Mouse (Mus musculus): ENCODE measurements around the gene Kank4. TPM values are rescaled to one million over a fixed set of nuclear protein-coding genes. Genes with fewer than 3 reads are reported as not detected.

The Kank4 gene
- polyA plus RNA-seq, 1 experiment from 2014 or later: 0.89 TPM

GRCm38 (mm10) chr4:98790721-98791120 is 26.6 kb downstream of the Kank4 start:
- H3K9me3 ChIP-seq: no peaks in the 10 kb centered on the region
- 19% methylated on average over 1 of the region's 1 CpGs for WGBS
- H3K36me3 ChIP-seq: no peaks in the 10 kb centered on the region
- no peak overlapping the region for H3K4me3 ChIP-seq
- no peaks in the 10 kb centered on the region; the same call in 1 of the 2 replicates for H3K27me3 ChIP-seq
- no peak overlapping the region for H3K4me2 ChIP-seq (replicated peaks)
- no peak for ATAC-seq (ENCODE audit: low FRiP score, low read depth)
- H3K9ac ChIP-seq (replicated peaks): no peak overlapping the region
- H3K27ac ChIP-seq (replicated peaks): no peak overlapping the region
- peaks cover 18% of the 10 kb centered on the region for H3K4me1 ChIP-seq

GRCm38 (mm10) chr4:98789861-98790311 is 27.5 kb downstream of the Kank4 start:
- Histone ChIP-seq H3K36me3 (no peaks in the 10 kb centered on the region), H3K4me1 (peaks cover 18% of the 10 kb centered on the region), H3K9ac (replicated peaks) (peak overlapping the region; percentile 43), H3K4me3 (peak overlapping the region; percentile 35), H3K27ac (replicated peaks) (no peak overlapping the region), H3K27me3 (no peaks in the 10 kb centered on the region; the same call in 1 of the 2 replicates), H3K4me2 (replicated peaks) (peak overlapping the region; percentile 50), H3K9me3 (no peaks in the 10 kb centered on the region)
- ATAC-seq (ENCODE audit: low FRiP score, low read depth): peak; percentile 45
- 8% methylated on average over 10 of the region's 10 CpGs for WGBS

GRCm38 (mm10) chr4:98789133-98789765 is 28.1 kb downstream of the Kank4 start:
- Histone ChIP-seq H3K36me3 (no peaks in the 10 kb centered on the region), H3K27me3 (no peaks in the 10 kb centered on the region; the same call in 1 of the 2 replicates), H3K4me2 (replicated peaks) (peak overlapping the region; percentile 50), H3K4me1 (peaks cover 18% of the 10 kb centered on the region), H3K9me3 (no peaks in the 10 kb centered on the region), H3K27ac (replicated peaks) (no peak overlapping the region), H3K9ac (replicated peaks) (no peak overlapping the region), H3K4me3 (peak overlapping the region; percentile 35)
- ATAC-seq (ENCODE audit: low FRiP score, low read depth): peak; percentile 35; the same call in 1 of the 2 replicates
- WGBS: 72% methylated on average over 7 of the region's 7 CpGs

GRCm38 (mm10) chr4:98786281-98786680 is 31.1 kb downstream of the Kank4 start:
- H3K4me3 ChIP-seq: no peak overlapping the region
- ATAC-seq (ENCODE audit: low FRiP score, low read depth): no peak
- H3K4me2 ChIP-seq (replicated peaks): no peak overlapping the region
- peaks cover 18% of the 10 kb centered on the region for H3K4me1 ChIP-seq
- no peak overlapping the region for H3K27ac ChIP-seq (replicated peaks)
- no peaks in the 10 kb centered on the region; the same call in 1 of the 2 replicates for H3K27me3 ChIP-seq
- H3K36me3 ChIP-seq: no peaks in the 10 kb centered on the region
- WGBS: 15% methylated on average over 3 of the region's 3 CpGs
- H3K9ac ChIP-seq (replicated peaks): no peak overlapping the region
- no peaks in the 10 kb centered on the region for H3K9me3 ChIP-seq

GRCm38 (mm10) chr4:98785851-98786250 is 31.5 kb downstream of the Kank4 start:
- no peak for ATAC-seq (ENCODE audit: low FRiP score, low read depth)
- WGBS: 42% methylated on average over 8 of the region's 8 CpGs

GRCm38 (mm10) chr4:98778219-98778618 is 39.1 kb downstream of the Kank4 start:
- no peaks in the 10 kb centered on the region for H3K9me3 ChIP-seq
- no peak overlapping the region; the same call in 1 of the 2 replicates for H3K4me3 ChIP-seq
- H3K9ac ChIP-seq (replicated peaks): no peak overlapping the region
- H3K27ac ChIP-seq (replicated peaks): no peak overlapping the region
- no peaks in the 10 kb centered on the region for H3K36me3 ChIP-seq
- peaks cover 6% of the 10 kb centered on the region; the same call in 1 of the 2 replicates for H3K4me1 ChIP-seq
- WGBS: 15% methylated on average over 16 of the region's 16 CpGs
- peaks cover 18% of the 10 kb centered on the region for H3K27me3 ChIP-seq
- peak overlapping the region; percentile 32 for H3K4me2 ChIP-seq (replicated peaks)
- ATAC-seq (ENCODE audit: low FRiP score, low read depth): no peak

More at GRCm38 (mm10) chr4:98785851-98786250, 31.5 kb downstream of the Kank4 start:
- Histone ChIP-seq H3K9me3 (no peaks in the 10 kb centered on the region), H3K4me3 (no peak overlapping the region), H3K27me3 (no peaks in the 10 kb centered on the region), H3K4me2 (replicated peaks) (no peak overlapping the region), H3K36me3 (no peaks in the 10 kb centered on the region), H3K9ac (replicated peaks) (no peak overlapping the region), H3K4me1 (peaks cover 18% of the 10 kb centered on the region), H3K27ac (replicated peaks) (no peak overlapping the region)

GRCm38 (mm10) chr4:98777464-98777863 is 39.9 kb downstream of the Kank4 start:
- Histone ChIP-seq H3K27ac (replicated peaks) (no peak overlapping the region), H3K9me3 (no peaks in the 10 kb centered on the region), H3K9ac (replicated peaks) (no peak overlapping the region), H3K27me3 (peaks cover 18% of the 10 kb centered on the region), H3K4me3 (no peak overlapping the region), H3K36me3 (no peaks in the 10 kb centered on the region), H3K4me2 (replicated peaks) (no peak overlapping the region), H3K4me1 (peaks cover 6% of the 10 kb centered on the region; the same call in 1 of the 2 replicates)
- WGBS: 91% methylated on average over 6 of the region's 6 CpGs
- ATAC-seq (ENCODE audit: low FRiP score, low read depth): no peak

- Histone ChIP-seq H3K4me1 (peaks cover 6% of the 10 kb centered on the region; the same call in 1 of the 2 replicates), H3K9ac (replicated peaks) (no peak overlapping the region), H3K36me3 (no peaks in the 10 kb centered on the region), H3K4me2 (replicated peaks) (no peak overlapping the region), H3K4me3 (no peak overlapping the region), H3K9me3 (no peaks in the 10 kb centered on the region), H3K27ac (replicated peaks) (no peak overlapping the region), H3K27me3 (peaks cover 18% of the 10 kb centered on the region)
- WGBS: 80% methylated on average over 10 of the region's 10 CpGs
- no peak for ATAC-seq (ENCODE audit: low FRiP score, low read depth)
These were observed 40.5 kb downstream of the Kank4 start for GRCm38 (mm10) chr4:98776721-98777427.

- 90% methylated on average over 5 of the region's 5 CpGs for WGBS
- Histone ChIP-seq H3K9me3 (no peaks in the 10 kb centered on the region), H3K4me2 (replicated peaks) (no peak overlapping the region), H3K4me3 (no peak overlapping the region), H3K4me1 (peaks cover 6% of the 10 kb centered on the region; the same call in 1 of the 2 replicates), H3K27me3 (peaks cover 7% of the 10 kb centered on the region; the same call in 1 of the 2 replicates), H3K36me3 (no peaks in the 10 kb centered on the region), H3K9ac (replicated peaks) (no peak overlapping the region), H3K27ac (replicated peaks) (no peak overlapping the region)
- no peak for ATAC-seq (ENCODE audit: low FRiP score, low read depth)
These were observed 43.6 kb downstream of the Kank4 start for GRCm38 (mm10) chr4:98773785-98774184.

GRCm38 (mm10) chr4:98767134-98768133 is 49.9 kb downstream of the Kank4 start:
- 89% methylated on average over 14 of the region's 14 CpGs for WGBS
- H3K4me1 ChIP-seq: no peaks in the 10 kb centered on the region
- no peaks in the 10 kb centered on the region for H3K36me3 ChIP-seq
- no peaks in the 10 kb centered on the region for H3K9me3 ChIP-seq
- H3K27ac ChIP-seq (replicated peaks): no peak overlapping the region
- H3K27me3 ChIP-seq: no peaks in the 10 kb centered on the region
- H3K4me3 ChIP-seq: no peak overlapping the region
- no peak for ATAC-seq (ENCODE audit: low FRiP score, low read depth)
- H3K9ac ChIP-seq (replicated peaks): no peak overlapping the region
- no peak overlapping the region for H3K4me2 ChIP-seq (replicated peaks)

GRCm38 (mm10) chr4:98758872-98759518 is 58.3 kb downstream of the Kank4 start:
- no peaks in the 10 kb centered on the region for H3K9me3 ChIP-seq
- no peak overlapping the region for H3K27ac ChIP-seq (replicated peaks)
- WGBS: 89% methylated on average over 3 of the region's 3 CpGs
- no peak overlapping the region for H3K4me2 ChIP-seq (replicated peaks)
- H3K9ac ChIP-seq (replicated peaks): no peak overlapping the region
- no peak for ATAC-seq (ENCODE audit: low FRiP score, low read depth)
- no peak overlapping the region for H3K4me3 ChIP-seq
- H3K4me1 ChIP-seq: peaks cover 25% of the 10 kb centered on the region
- no peaks in the 10 kb centered on the region for H3K27me3 ChIP-seq
- no peaks in the 10 kb centered on the region for H3K36me3 ChIP-seq
